Comparison of ENCODE assay signal across 30 mouse cellular contexts in genomic region chr16:20551691-20552090, GRCm38 (mm10). TPM values are rescaled to one million over a fixed set of nuclear protein-coding genes. Genes with fewer than 3 reads are reported as not detected.
"Had no signal": no experiment of that assay in that cellular context is flagged by ENCODE, and none has a peak within 500 bp of the region (broad histone marks: within the 10 kb centered on the region; RNA-seq: fewer than 3 reads in every experiment).

No protein-coding gene starts in this region.

- ATAC-seq: forebrain, embryonic 13.5 days; forebrain, embryonic 14.5 days; forebrain, embryonic 15.5 days; forebrain, embryonic 16.5 days; forebrain, postnatal 0 days had no signal

- H3K4me2 ChIP-seq: embryonic facial prominence, embryonic 12.5 days; embryonic facial prominence, embryonic 13.5 days; embryonic facial prominence, embryonic 15.5 days; forebrain, embryonic 12.5 days; forebrain, embryonic 13.5 days; forebrain, embryonic 15.5 days had no signal

- DNase-seq: cerebellum, adult 2 months; cerebellum, adult 8-10 months; cerebellum, adult 9-10 months; cerebellum, adult 9-11 months; cerebellum, postnatal 10 days; cerebellum, postnatal 14 days; cerebellum, postnatal 25 days; cerebellum, postnatal 36 days; embryo, embryonic 11 days; forebrain, postnatal 0 days; gastrocnemius, adult 2 months; gastrocnemius, postnatal 10 days; gastrocnemius, postnatal 14 days; gastrocnemius, postnatal 25 days; gastrocnemius, postnatal 36 days; heart, adult 18-20 months; heart, adult 2 months had no signal

- H3K27ac ChIP-seq: embryonic facial prominence, embryonic 10.5 days; embryonic facial prominence, embryonic 12.5 days; embryonic facial prominence, embryonic 13.5 days; embryonic facial prominence, embryonic 15.5 days; forebrain, embryonic 10.5 days; forebrain, embryonic 12.5 days; forebrain, embryonic 13.5 days; forebrain, embryonic 15.5 days; gastrocnemius, adult 2 months; heart, adult 2 months had no signal

- H3K4me3 ChIP-seq: embryonic facial prominence, embryonic 10.5 days; embryonic facial prominence, embryonic 12.5 days; embryonic facial prominence, embryonic 13.5 days; embryonic facial prominence, embryonic 15.5 days; erythroblast, embryonic 14.5 days; forebrain, embryonic 10.5 days; forebrain, embryonic 12.5 days; forebrain, embryonic 13.5 days; forebrain, embryonic 15.5 days; gastrocnemius, adult 2 months; heart, adult 2 months had no signal

- H3K9ac ChIP-seq: embryonic facial prominence, embryonic 12.5 days; embryonic facial prominence, embryonic 13.5 days; embryonic facial prominence, embryonic 15.5 days; forebrain, embryonic 12.5 days; forebrain, embryonic 13.5 days; forebrain, embryonic 15.5 days; forebrain, postnatal 0 days had no signal

- H3K27me3 ChIP-seq: embryonic facial prominence, embryonic 12.5 days; embryonic facial prominence, embryonic 13.5 days; embryonic facial prominence, embryonic 15.5 days; forebrain, embryonic 12.5 days; forebrain, embryonic 13.5 days; forebrain, embryonic 15.5 days had no signal

- H3K9me3 ChIP-seq: embryonic facial prominence, embryonic 10.5 days; embryonic facial prominence, embryonic 12.5 days; embryonic facial prominence, embryonic 13.5 days; embryonic facial prominence, embryonic 15.5 days; forebrain, embryonic 10.5 days; forebrain, embryonic 12.5 days; forebrain, embryonic 13.5 days; forebrain, embryonic 15.5 days had no signal

RNA-seq across cellular contexts. Expression of gene Vwa5b2, which starts 37.6 kb away (rescaled TPM):
- total RNA-seq: common myeloid progenitor, adult 5-6 weeks; gastrocnemius, postnatal 25 days; gastrocnemius, postnatal 36 days; granulocyte monocyte progenitor cell, adult 5-6 weeks had no signal
